Mouse (Mus musculus) induced T-regulatory cell, adult 2 months (primary cell): Measurements from ENCODE around the gene Ctxn1.

ENCODE experiments used
- DNase-seq: peaks from one replicate; pipeline ENCODE4 v3.0.0-alpha.2; 2012; ENCODE audit warnings: low read depth

Gene Ctxn1

GRCm38 (mm10) chr8:4250306-4250970 is 8.6 kb downstream of the Ctxn1 start:
- peak; percentile 89 for DNase-seq

DNA sequence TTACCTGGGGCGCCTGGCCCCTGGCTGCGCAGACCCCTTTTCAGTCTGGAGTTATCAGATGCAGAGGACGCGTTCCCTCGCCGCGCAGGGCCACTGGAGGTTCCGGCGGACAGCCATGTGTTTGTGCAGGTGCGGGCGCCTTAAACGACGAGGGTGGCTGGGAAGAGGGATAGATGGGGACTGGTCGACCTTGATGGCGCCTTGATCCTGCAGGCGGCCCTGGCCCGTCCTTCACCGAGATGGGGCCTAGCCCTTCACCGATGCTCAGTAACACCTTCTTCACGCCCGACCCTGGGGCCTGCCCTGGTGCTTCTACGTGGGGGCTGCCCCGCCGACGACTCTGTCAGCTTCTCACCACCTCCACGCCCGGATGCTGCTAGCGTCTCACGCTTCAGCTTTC is 9.9 kb downstream of the Ctxn1 start:
- no peak for DNase-seq

GRCm38 (mm10) chr8:4247951-4248540 is 11.0 kb downstream of the Ctxn1 start, which contains the start of gene Tgfbr3l:
Gene Tgfbr3l (plus strand): TSS chr8:4248214.
- DNase-seq = no peak

DNA sequence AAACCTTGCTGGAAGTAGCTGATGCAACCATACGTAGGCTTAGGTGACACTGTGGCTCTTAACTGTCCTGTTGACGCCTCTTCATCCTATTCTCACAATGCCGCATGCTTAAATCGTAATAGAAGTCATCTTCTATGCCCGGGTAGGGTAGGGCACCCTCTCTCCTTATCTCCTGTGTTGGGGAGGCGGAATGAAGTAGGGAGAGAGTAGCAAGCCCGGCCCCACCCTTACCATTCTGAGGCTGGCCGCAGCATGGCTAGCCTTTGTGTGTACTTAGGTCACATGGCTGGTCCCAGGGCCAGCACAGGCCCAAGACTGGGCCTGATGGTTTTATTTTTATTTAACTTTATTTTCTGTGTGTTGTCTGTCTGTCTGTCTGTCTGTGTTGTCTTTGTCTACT is 11.8 kb downstream of the Ctxn1 start:
- no peak for DNase-seq

- no peak for DNase-seq
Observed at GRCm38 (mm10) chr8:4245737-4246136, 13.3 kb downstream of the Ctxn1 start.

- DNase-seq = no peak
Observed at GRCm38 (mm10) chr8:4245061-4245460, 14.0 kb downstream of the Ctxn1 start.

DNA sequence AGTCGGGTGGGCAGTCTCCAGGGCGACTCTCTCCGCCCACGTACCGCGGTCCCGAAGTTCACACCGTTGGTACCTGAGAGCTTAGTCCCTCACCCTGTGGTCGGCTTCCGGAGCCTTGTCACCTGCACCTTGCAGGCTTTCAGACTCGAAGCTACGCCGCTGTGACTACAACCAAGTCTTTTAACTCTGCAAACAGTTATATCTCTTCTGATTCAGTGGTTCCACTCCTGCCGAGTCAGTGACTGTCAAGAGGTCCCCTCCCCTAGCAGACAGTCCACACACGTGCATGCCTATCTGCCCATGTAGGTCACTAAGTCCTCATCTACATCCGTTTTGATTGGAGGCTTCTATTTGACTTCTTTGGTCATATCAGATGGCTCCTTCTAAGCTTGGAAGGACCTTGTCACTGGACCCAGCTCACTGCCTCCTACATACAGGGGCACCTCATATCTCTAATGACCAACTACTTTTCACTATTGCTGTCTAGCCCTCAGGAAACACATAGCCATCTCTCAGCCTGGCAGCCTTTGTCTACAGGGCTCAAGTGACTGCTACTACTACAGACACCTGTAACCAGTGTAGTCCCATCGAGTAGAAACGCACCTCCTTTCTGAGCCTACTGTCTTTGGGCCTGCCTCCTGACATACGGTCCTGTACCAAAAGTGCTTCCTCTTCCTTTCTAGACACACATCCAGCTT is 19.7 kb downstream of the Ctxn1 start:
- no peak for DNase-seq

GRCm38 (mm10) chr8:4238434-4239192 is 20.5 kb downstream of the Ctxn1 start, which contains the start of the genes Map2k7 and Gm49320:
Gene Map2k7 (plus strand): TSS chr8:4238740.
Gene Gm49320 (plus strand): TSS chr8:4238865.
- peak; percentile 100 for DNase-seq

DNA sequence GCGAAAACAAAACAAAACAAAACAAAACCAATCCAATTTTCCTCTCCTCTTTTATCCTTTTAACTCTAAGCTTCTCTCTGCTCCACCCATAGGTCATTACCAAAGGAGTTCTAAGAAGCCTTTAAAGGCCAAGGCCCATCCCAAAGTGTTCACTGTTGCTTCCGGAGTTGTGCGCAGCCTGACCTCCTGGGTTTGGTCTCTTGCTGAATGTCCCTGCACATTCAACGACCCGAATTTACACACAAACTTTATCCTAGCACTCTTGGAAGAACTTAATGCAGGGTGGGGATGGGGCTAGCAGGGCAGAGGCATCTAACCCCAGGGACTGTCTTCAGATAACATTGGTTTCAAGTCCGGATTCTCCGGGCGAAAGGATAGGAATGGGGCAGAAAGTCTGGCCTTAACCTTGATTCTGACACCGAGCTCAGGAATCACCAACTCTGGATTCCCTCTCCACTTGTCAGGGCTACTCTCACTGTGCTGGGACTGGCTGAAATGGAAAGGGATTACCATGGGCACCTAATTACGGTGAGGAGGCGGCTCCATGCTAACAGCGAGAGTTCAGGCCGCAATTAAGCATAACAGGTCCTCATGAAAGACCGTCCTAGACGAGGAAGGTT is 21.1 kb downstream of the Ctxn1 start:
- DNase-seq = no peak

DNA sequence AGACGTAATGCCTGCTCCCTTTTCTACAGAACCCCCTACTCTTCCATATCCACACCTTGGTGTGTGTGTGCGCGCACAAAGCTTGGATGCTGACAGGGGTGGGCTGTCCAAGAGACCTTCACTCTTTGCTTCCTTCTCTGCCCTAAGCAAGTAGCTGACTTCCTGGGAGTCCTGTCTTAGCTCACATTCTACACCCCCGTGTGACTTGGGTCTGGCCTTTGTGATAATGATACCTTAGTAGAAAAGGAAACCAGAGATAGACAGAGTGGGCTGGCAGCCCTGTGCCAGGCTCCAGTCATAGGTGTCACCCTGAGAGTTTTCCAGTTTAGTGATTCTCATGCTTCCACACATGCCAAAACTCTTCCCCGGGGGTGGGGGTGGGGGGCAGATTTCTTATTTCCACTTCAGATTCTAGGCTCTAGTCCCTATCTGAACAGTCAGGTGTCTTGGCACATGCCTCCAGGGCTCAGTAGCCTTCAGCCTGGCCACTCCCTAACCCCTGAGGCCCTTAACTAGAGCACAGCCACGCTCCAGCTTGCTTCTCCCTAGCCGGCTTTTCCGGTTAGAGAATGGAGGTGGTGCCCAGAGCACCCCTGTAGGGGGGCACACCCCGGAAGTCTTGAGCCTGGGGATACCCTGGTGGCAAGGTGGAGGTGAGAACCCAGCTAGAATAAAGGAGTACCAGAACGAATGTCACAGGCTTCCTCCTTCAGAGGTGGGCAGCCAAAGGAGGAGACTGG is 28.3 kb downstream of the Ctxn1 start:
- DNase-seq = no peak

GRCm38 (mm10) chr8:4229784-4230183 is 29.3 kb downstream of the Ctxn1 start:
- DNase-seq = no peak

DNA sequence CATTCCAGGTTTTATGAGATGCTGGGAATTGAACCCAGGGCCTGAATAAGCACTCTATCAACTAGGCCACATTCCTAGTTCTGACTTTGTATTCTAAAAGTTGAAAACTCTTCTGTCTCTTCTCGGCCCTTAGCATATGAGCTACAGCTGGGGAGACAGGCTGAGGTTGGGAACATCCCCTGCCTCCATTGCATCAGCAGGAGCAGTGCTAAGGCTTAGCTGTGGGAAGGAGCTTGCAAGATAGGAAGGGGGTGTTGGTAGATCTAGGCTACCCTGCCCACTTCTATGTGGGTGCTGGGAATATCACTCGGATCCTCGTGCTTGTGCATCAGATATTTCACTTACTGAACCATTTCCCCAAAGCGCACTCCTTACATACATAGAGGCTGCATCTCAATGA is 31.2 kb downstream of the Ctxn1 start:
- DNase-seq = no peak

GRCm38 (mm10) chr8:4226739-4227347 is 32.2 kb downstream of the Ctxn1 start, which contains the start of gene Lrrc8e:
Gene Lrrc8e (plus strand): TSS chr8:4226827.
- DNase-seq = no peak

DNA sequence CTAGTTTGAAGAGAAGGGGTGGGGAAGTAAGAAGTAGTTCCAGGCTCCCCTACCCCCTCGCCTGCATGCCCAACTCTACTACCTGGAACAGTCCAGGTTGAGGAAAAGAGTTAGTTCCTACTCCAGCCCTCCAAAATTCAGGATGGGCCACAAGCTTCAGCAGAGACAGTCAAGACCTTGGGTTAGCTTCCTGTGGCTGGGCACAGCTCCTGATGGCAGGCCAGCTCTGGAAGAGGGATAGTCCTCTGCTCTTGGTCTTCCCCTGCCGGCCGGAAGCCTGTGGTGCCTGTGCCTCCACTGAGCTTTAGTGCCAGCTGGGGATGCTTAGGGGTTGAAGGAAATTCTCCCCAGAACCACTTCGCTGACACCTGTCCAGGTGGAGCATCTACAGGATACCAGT is 32.8 kb downstream of the Ctxn1 start:
- DNase-seq = no peak

- no peak for DNase-seq
Observed at GRCm38 (mm10) chr8:4222059-4222458, 37.0 kb downstream of the Ctxn1 start.

- no peak for DNase-seq
Observed at GRCm38 (mm10) chr8:4219617-4220016, 39.5 kb downstream of the Ctxn1 start.

DNA sequence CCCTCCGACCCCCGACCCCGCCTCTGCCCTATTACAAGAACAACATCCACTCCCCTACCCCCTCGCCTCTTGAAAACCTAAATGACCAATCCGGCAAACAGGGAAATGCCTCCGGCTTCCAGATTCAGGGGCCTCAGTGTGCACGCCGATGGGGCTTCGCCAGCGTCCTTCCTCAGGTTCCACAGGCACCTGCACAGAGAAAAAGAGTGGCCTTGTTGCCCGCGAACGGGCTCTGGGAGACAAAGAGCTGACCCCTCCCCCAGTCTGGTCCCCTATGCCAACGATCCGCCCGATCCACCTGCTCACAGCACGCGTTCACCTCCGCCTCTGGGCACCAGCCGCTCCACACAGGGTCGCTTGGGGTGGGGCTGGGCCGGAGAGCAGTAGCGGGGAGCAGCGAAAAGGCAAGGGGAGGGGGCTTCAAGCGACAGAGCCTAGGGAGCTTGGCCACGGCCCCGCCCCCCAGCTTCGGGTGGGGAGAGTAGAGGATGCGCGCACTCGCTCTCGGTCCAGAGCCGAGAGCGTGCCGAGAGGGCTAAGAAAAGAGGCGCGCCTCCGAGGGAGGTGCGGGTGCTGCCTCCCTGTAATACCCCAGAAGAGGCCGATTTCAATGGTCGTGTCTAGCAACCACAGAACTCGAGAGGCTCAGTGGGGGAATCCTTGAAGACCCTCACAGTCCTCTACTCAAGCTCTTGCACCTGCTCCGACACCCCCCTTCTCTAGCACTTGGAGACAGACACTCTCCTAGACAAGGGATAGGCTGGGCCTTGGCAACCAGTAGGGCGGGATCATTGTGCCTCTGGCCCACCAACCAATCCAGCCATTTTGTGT is 42.1 kb downstream of the Ctxn1 start, which contains the start of gene Prr36:
Gene Prr36 (minus strand): TSS at position 669 of the 831 bp plus-strand sequence.
- peak; percentile 37 for DNase-seq

DNA sequence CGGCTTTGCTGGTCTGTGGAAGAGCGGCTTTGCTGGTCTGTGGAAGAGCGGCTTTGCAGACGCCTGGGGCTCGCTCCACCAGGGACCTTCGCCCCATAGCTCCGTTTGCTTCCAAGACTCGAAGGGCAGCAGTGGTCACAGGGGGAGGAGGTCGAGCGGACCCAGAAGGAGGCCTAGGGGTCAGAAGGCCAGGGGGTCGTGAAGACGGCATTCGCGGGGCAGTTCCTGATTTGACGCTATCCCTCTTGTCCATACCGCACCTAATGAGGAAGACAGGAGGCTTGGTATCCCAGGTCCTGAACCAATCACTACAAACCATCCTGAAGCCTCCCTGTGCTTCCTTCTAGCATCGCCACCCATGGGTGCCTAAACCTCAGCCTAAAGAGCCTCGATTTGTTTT is 42.8 kb downstream of the Ctxn1 start:
- DNase-seq = peak; percentile 17
